Mouse (Mus musculus) adipocyte (in vitro differentiated cells): ENCODE data around the gene Osgin1.
A peak's percentile ranks its signal among the peaks of the same experiment; 100 is the strongest.

Experiments
- DNase-seq: peaks from one replicate; pipeline ENCODE4 v3.0.0-alpha.2; 2016; ENCODE audit warnings: low spot score

Gene Osgin1

GRCm38 (mm10) chr8:119423631-119424141, 10.2 kb upstream of the Osgin1 start:
- no peak for DNase-seq

DNA sequence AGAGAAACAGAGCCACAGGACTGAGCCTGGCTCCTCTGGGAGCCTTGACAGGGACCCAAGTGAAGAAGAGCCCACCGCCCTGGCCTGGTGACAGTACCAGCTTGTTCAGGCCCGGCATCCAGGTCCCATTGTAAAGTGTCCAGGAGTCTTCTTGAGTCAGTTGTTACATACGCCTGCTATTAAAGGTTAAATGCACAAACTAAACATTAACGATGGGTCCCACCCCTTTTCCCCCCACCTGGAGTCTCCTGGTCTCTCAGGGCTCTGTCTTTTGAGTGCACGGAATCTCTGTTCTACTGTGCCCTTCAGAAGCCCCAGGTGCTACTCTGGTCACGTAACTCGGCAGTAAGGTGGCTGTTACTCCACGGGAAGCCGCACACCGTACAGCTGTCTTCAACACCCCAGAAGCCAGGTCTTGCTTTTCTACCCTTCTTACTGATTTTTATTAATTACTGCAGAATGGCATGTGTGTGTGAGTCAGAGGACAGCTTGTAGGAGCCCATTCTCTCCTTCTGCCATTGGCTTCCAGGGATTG, 9.7 kb upstream of the Osgin1 start:
- no peak for DNase-seq

DNA sequence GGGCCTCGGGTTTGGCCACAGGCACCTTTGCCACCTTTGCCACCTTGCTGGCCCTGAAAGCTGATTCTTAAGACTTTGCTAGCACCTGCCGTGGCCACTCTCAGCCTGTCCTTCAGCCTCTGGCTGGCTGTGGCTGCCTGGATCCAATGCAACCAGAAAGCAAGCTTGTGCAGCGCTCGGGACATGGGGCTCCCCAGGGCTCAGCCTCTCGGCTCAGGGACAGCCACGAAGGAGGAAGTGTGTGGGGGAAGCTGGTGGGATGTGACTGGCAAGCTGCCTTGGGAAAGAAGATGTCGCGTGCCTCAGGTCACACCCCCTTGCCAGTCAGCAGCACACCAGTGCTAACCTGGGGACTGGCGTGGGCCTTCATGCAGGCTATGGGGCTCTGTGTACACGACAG, 9.2 kb upstream of the Osgin1 start:
- DNase-seq = no peak

- no peak for DNase-seq
Measured at GRCm38 (mm10) chr8:119425533-119425932, 8.4 kb upstream of the Osgin1 start.

GRCm38 (mm10) chr8:119426069-119426735, 7.7 kb upstream of the Osgin1 start:
- DNase-seq = no peak

GRCm38 (mm10) chr8:119427634-119428349, 6.1 kb upstream of the Osgin1 start:
- peak; percentile 83 for DNase-seq

- DNase-seq = peak; percentile 53
Measured at GRCm38 (mm10) chr8:119428350-119428740, 5.6 kb upstream of the Osgin1 start.

DNA sequence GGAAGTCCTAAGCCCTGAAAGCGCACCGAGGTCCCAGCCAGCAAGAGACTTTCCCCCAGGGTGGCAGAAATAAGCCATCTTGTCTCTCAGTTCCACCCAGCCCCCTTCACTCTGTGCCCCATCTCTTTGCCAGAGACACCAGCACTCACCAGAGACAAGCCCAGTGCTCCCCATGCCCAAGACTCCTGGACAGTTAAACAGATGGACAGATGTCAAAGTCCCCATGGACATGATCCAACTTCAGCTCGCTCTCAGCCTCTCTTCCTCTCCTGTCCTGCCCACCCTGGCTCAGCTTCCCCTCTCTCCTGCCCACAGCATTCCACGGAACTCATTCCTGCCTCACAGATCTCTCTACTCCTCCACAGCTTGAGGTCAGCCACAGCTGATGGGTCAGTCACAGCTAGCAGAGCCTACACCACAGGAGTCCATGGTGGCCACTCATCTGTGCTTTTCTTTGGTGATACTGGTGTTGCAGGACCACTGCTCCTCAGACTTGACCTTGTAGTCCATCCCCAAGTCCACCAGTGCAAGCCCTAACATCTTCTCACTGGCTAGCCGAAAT, 5.1 kb upstream of the Osgin1 start:
- no peak for DNase-seq

GRCm38 (mm10) chr8:119429552-119429951, 4.4 kb upstream of the Osgin1 start:
- peak; percentile 52 for DNase-seq

DNA sequence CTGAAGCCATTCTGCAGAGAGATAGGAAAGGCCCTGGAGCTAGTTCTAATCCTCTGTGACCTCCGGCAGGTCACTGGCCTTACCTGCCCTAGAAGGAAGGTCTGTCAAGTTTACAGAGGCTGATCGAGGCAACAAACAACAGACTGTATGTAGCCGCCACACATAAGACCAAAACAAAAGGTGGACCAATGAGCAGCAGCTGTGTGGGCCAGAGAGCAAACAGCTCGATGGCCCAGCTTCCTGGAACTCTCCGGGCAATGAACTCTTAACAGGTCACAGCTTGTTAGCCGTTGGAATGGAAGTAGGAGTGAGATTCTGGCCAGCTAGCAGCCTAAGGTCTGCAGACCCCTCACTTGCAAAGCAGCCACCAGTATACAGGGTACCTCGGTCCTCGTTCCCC, 3.7 kb upstream of the Osgin1 start:
- peak; percentile 47 for DNase-seq

DNA sequence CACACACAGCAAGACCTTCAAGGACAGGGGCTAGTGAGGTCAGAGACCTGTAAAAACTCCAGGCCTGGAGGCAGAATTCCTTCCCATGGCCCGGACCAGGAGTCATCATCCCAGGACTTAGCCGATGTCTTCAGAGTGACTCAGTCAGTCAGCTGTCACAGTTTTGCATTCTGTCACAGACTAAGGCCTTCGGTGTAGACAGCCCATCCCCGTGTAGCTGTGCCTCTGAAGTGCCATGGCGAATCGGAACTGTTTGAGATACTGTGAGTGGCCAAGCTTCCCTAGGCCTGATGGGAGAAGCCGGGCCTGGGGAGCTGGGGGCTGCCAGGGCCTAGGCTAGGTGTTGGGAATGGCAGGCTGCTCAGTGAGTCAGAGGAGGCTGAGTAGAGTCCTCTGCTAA, 3.2 kb upstream of the Osgin1 start:
- DNase-seq = no peak

DNA sequence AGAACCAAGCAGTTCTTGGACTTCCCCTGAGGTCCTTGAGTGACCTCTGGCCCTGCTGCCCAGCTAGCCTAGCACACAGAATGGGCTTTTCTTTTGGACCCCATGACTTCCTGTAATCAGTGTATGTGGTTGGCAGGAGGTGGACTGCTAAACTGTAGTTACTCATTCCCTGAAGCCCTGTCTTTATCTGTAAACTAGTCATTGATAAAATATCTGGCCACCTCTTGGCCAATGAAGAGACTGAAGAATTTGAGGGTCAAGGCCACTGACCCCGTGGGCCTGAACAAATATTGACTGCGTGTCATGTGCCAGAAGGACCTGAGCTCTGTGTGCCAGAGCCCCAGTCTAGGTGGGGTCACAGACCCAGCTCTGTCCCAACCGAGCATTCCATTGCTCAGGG, 1.6 kb upstream of the Osgin1 start:
- no peak for DNase-seq

DNA sequence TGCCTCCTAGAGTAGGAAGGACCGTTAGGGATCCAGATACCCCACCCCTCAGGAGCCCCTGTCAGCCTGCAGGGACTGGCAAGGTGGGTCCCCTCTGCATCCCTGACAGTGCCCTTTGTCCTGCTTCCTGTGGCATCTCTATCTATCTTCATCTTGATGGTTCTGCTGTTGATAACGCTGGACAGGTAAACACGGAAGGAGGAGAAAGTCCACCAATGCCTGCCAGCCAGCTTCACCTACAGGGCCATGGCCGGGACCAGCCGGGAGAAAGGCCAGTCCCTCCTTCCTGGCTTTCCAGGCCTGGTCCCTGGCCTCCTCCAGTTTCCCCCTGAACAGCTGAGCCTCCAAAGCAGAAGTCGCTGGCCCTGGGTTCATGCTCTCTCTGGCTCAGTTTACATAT, 645 bp downstream of the Osgin1 start:
- DNase-seq = no peak

DNA sequence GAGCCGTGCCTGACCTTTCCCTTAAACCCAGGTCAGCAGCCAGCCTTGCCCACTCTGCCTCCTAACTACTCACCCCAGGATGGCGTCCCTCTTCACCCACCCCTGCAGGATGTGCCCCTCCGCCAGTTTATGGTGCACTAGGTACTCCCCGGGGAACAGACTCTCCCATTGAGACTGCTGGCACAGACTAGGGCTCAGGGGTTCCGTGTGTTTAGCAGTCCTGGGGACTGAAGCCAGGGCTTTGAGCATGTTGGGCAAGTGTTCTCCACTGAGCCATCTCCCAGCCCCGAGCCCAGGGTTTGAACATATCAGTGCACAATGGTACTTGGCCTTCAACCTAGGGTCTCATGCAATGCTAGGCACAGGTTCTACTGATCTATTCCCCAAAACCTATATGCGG, 1.6 kb downstream of the Osgin1 start:
- DNase-seq = no peak

- DNase-seq = no peak
Measured at GRCm38 (mm10) chr8:119436331-119436730, 2.4 kb downstream of the Osgin1 start.

DNA sequence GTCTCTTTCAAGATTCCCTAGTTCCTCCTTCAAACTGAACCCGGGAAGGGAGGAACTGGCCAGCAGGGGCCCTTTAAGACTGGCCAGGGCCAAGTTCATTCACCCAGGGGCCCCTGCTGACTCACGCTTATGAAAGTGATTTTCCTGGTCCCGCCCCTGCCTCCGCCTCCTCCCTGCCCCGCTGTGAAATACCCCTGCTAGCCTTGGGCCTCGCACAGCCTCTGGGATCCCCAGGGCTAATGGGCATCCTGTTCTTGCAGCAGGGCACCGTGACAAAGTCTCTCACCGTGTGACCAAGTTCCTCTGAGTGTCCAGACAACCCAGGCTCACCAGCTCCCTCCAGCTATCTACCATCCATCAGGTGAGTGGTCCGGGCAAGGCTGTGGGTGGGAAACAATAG, 3.0 kb downstream of the Osgin1 start:
- DNase-seq = peak; percentile 81

DNA sequence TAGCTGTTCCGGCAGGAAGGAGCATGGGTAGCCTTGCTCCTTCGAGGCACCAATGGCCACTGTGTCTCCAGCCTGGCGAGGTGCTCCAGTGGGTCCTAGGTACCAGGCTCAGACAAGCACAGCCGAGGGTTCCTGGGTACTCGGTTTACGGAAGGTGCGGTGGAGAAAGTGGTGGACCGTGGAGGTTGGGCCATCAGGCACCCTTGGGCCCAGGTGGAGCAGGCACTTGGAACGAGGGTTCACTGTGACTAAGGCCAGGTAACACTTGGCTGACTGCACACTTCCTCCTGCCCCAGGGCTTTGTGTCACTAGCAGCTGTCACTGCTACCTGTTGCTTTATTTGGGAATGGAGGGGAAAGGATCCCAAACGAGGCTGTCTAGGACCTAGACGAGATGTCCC, 3.6 kb downstream of the Osgin1 start:
- no peak for DNase-seq

DNA sequence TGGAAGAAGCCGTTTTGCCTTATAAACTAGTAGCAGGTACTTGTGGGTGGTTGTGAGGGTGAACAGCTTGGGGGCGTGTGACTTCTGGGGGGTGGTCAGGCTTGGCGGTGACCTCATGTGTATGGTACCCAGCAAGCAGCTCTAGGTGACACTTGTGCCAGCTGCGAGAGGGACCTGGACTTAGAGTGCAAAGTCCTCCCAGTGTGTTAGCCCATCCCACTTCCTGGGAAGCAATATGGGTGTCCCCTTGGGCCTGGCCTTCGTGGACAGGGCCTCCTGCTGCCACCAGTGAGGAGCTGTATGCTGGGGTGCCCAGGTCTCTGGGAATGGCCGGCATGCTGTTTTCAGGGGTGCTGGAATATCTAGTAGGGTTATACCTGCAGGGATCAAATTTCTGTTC, 5.0 kb downstream of the Osgin1 start:
- no peak for DNase-seq

DNA sequence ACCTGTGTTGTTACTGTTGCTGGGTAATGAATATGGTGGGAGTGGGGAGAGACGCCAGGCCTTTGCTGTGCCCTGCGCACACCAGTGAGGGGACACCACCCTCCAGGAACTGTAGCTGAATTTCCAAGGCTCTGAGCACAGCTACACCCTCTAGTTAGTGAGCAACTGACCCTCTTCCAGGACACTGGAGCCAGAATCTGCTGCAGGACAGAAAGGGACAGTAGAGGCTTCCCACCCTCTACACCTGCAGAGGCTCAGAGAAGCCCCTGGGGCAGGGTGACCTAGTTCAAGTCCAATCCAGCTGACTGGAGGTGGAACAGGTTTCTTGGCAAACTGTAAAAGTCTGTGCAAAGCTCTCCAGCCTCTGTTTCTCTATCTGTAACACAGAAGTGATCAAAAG, 5.5 kb downstream of the Osgin1 start:
- no peak for DNase-seq

DNA sequence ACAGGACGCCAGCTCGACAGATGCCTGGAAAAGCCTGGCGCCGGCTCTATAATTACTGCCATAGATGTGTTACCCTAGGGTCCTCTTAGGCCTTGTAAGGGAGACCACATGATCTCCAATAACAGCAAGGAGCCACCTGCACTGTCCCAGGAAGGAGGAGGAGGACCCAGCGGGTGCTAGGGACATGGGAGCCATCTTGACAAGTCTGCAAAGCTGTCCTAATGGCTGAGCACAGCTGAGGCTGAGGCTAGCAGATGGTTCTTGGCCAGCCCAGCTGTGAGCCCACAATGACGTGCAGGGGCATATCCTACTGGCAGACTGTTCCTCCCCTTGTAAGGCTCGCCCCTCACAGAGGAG, 5.9 kb downstream of the Osgin1 start:
- no peak for DNase-seq

- DNase-seq = peak; percentile 86
Measured at GRCm38 (mm10) chr8:119440250-119440951, 6.5 kb downstream of the Osgin1 start.

DNA sequence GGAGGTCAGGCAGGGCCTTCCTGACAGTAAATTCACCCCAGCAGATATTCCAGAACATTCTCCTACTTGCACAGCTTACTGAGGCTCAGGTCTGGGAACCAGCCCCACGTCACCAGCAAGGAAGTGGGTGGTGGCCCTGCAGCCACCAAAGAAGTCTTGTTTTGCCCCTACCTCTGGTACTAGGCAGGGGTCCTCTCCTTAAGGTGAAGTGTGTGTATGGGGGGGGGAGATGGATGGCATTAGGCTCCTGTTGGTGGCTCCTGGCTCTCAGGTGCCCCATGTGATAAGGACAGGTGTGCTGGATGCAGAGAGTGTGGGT, 7.0 kb downstream of the Osgin1 start:
- DNase-seq = no peak

- DNase-seq = no peak
Measured at GRCm38 (mm10) chr8:119442013-119442412, 8.1 kb downstream of the Osgin1 start.
